Mouse (Mus musculus) liver, embryonic 14.5 days (tissue): ENCODE measurements around the gene Sox9.

ENCODE experiments used
- CTCF ChIP-seq: IDR thresholded peaks from 2 replicates; pipeline ENCODE4 v1.5.1; 2016; ENCODE audit warnings: antibody characterized with exemption, low read depth, control low read depth
- EP300 ChIP-seq: IDR thresholded peaks from 2 replicates; pipeline ENCODE4 v1.6.1; 2016; ENCODE audit warnings: antibody characterized with exemption, low read depth

GRCm38 (mm10) chr11:112782357-112783121, 515 bp downstream of the Sox9 start:
- TF ChIP-seq EP300 (no peak), CTCF (no peak)
